Mouse (Mus musculus) brown adipose tissue, adult 24 weeks (tissue): ENCODE measurements at regions not wholly inside any gene's neighbourhood (a gene's known extent, or its start where the extent isn't known, plus 50 kb on each side); places are given as distances from the start of the nearest gene placed in this dataset.

ENCODE experiments used
- H3K27ac ChIP-seq: fragments of 200-500 bp; replicated peaks from 2 replicates; pipeline ENCODE4 v1.5.1; 2012; ENCODE audit warnings: low read depth, mild to moderate bottlenecking, low read length
- H3K4me1 ChIP-seq: fragments of 200-500 bp; 2 replicates; pipeline ENCODE4 v1.6.1; 2012; ENCODE audit warnings: low read length, mixed read lengths; ENCODE audit not compliant: control insufficient read depth, insufficient read depth, insufficient read length
- H3K4me3 ChIP-seq: fragments of 200-500 bp; 2 replicates; pipeline ENCODE4 v1.5.1; 2012; ENCODE audit warnings: low read depth, mild to moderate bottlenecking, low read length, moderate library complexity; ENCODE audit not compliant: insufficient read depth

DNA sequence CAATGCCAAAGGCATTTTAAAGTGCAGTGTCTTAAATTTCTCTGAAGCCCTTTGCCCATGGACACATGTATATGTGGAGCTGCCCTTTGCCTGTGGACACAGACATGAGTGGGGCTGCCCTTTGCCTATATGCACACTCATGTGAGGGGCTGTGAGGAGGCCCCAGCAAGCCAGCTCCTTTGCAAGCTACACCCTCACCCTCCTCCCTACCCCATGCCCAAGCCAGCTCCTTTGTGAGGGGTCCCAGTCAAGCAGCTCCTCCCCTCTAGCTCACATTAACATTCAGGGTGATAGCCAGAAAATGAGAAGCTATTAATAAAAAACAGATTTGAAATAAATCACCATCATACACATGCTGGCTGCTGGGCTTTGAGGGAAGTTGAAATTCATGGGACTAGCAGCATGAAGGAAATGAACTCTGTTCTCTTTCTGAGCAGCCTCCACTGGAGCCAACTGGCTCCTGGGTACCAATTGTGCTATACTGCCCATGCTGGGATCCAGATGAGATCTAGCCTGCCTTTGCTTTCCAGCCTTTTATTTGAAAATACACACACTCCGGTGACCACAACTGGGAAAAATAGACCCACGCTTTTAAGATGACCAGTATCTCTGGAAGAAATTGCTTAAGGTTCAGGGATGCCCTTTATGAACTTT is 151.4 kb downstream of the Abcc12 start:
- Histone ChIP-seq H3K4me3 (no peak overlapping the region), H3K4me1 (no peaks in the 10 kb centered on the region), H3K27ac (no peak overlapping the region)

DNA sequence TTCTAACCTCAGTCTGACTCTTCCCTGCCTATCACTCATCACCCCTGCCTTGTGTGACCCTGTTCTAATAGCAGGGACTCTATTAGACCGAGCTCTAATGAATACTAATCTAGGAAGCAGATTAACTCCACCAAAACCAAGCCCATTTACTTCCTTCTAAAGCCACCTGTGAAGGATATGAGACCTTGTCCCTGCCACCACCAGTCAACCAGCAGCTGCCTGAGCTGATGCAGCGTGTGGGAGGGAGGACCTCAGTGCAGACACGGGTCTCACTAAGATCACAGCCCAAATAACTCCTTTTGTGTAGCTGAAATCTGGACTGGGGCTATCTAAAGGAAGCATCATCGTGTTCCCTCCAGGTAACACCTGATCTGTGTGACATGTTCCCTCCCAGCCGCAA is 152.4 kb downstream of the Abcc12 start:
- Histone ChIP-seq H3K4me3 (no peak overlapping the region), H3K4me1 (no peaks in the 10 kb centered on the region), H3K27ac (no peak overlapping the region)

GRCm38 (mm10) chr8:86426056-86426455 is 154.4 kb downstream of the Abcc12 start:
- Histone ChIP-seq H3K4me1 (no peaks in the 10 kb centered on the region), H3K4me3 (no peak overlapping the region), H3K27ac (no peak overlapping the region)

DNA sequence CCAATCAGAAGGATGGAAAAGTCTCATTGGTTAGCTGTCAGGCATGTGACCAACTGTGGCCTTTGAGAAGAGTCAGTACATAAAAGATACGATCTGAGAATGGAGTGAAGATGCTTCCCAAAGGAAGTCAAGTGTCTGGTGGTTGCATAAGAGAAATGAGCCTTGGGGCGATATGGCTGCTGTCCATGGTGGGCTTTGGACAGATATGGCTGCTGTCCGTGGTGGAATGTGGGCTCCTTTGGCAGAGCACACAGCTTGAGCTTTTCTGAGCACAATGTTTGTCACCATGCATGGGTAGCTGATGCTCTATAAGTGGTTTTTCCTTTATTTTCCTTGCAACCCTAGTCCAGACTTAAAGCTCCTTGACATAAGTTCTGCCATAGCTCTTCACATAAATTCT is 155.1 kb downstream of the Abcc12 start:
- no peak overlapping the region for H3K27ac ChIP-seq
- H3K4me3 ChIP-seq, result no peak overlapping the region
- no peaks in the 10 kb centered on the region for H3K4me1 ChIP-seq

GRCm38 (mm10) chr8:86419059-86419651 is 161.3 kb downstream of the Abcc12 start:
- Histone ChIP-seq H3K27ac (no peak overlapping the region), H3K4me1 (no peaks in the 10 kb centered on the region), H3K4me3 (no peak overlapping the region)

GRCm38 (mm10) chr8:86418414-86418981 is 162.0 kb downstream of the Abcc12 start:
- Histone ChIP-seq H3K27ac (no peak overlapping the region), H3K4me3 (no peak overlapping the region), H3K4me1 (no peaks in the 10 kb centered on the region)

- no peak overlapping the region for H3K4me3 ChIP-seq
- no peaks in the 10 kb centered on the region for H3K4me1 ChIP-seq
- H3K27ac ChIP-seq, result no peak overlapping the region
Measured at GRCm38 (mm10) chr8:86415208-86415607, 165.3 kb downstream of the Abcc12 start.

- no peak overlapping the region for H3K27ac ChIP-seq
- no peaks in the 10 kb centered on the region for H3K4me1 ChIP-seq
- no peak overlapping the region for H3K4me3 ChIP-seq
Measured at GRCm38 (mm10) chr8:86411232-86411631, 169.3 kb downstream of the Abcc12 start.

- Histone ChIP-seq H3K27ac (no peak overlapping the region), H3K4me1 (no peaks in the 10 kb centered on the region), H3K4me3 (no peak overlapping the region)
Measured at GRCm38 (mm10) chr8:86406196-86406595, 174.3 kb downstream of the Abcc12 start.

- no peak overlapping the region for H3K27ac ChIP-seq
- no peak overlapping the region for H3K4me3 ChIP-seq
- no peaks in the 10 kb centered on the region for H3K4me1 ChIP-seq
Measured at GRCm38 (mm10) chr8:86403434-86403833, 177.1 kb downstream of the Abcc12 start.

GRCm38 (mm10) chr8:86401946-86402345 is 178.5 kb downstream of the Abcc12 start:
- no peak overlapping the region for H3K27ac ChIP-seq
- no peak overlapping the region for H3K4me3 ChIP-seq

GRCm38 (mm10) chr8:86395121-86395520 is 185.4 kb downstream of the Abcc12 start:
- Histone ChIP-seq H3K4me1 (no peaks in the 10 kb centered on the region), H3K4me3 (no peak overlapping the region), H3K27ac (no peak overlapping the region)

More at GRCm38 (mm10) chr8:86401946-86402345, 178.5 kb downstream of the Abcc12 start:
- no peaks in the 10 kb centered on the region for H3K4me1 ChIP-seq

- Histone ChIP-seq H3K4me1 (no peaks in the 10 kb centered on the region), H3K27ac (no peak overlapping the region), H3K4me3 (no peak overlapping the region)
Measured at GRCm38 (mm10) chr8:86393835-86394234, 186.7 kb downstream of the Abcc12 start.

- Histone ChIP-seq H3K4me3 (no peak overlapping the region), H3K4me1 (no peaks in the 10 kb centered on the region), H3K27ac (no peak overlapping the region)
Measured at GRCm38 (mm10) chr8:86393374-86393773, 187.1 kb downstream of the Abcc12 start.

DNA sequence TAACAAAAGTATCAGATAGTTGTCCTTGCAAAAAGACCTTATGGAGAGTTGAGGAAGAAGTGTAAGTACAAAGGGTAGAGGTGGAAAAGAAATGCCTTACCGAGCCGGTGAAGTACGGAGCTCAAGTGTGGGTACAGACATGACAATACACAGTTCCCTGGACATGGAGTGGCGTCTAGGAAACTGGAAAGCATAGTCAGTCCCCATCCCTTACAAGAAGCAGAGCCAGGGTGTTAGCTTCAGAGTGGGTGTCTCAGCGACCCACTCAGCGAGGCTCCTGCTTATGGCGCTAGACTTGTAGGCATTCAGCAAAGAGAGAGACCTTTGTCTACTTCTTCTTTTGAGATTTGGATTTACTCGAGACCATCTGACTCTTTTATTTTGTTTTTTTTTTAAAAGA is 189.8 kb downstream of the Abcc12 start:
- Histone ChIP-seq H3K4me3 (no peak overlapping the region), H3K27ac (no peak overlapping the region), H3K4me1 (no peaks in the 10 kb centered on the region)
